Mouse (Mus musculus) granulocyte monocyte progenitor cell, adult 5-6 weeks (primary cell): ENCODE data around the gene Alk. TPM values are rescaled to one million over a fixed set of nuclear protein-coding genes. Genes with fewer than 3 reads are reported as not detected.

ENCODE experiments used
- ATAC-seq: replicated peaks from 2 replicates; pipeline ENCODE4 v1.8.0; 2016; ENCODE audit warnings: mild to moderate bottlenecking, moderate TSS enrichment, inconsistent platforms; ENCODE audit not compliant: poor library complexity, severe bottlenecking
- total RNA-seq, 2 experiments: library from RNA; stranded (forward) in 1 of 2; stranded (reverse) in 1 of 2; fragments of 200-712, 200-1000 nt in 1 of 2; fragments of >200 nt in 1 of 2; fragmentation: Nextera tagmentation in 1 of 2; gene quantifications; 2 replicates each; pipeline ENCODE4 v1.2.3; 2014 to 2017

The Alk gene
- total RNA-seq, 2 experiments from 2014 or later, result not detected

- peak; percentile 71 for ATAC-seq
Measured at GRCm38 (mm10) chr17:71990176-71990720, 614.2 kb downstream of the Alk start.

GRCm38 (mm10) chr17:71988736-71989569, 615.5 kb downstream of the Alk start:
- ATAC-seq, result no peak

- no peak for ATAC-seq
Measured at GRCm38 (mm10) chr17:71986998-71987397, 617.4 kb downstream of the Alk start.

GRCm38 (mm10) chr17:71986456-71986855, 618.0 kb downstream of the Alk start:
- peak; percentile 77 for ATAC-seq

GRCm38 (mm10) chr17:71981177-71981576, 623.2 kb downstream of the Alk start:
- ATAC-seq, result no peak

- ATAC-seq, result no peak
Measured at GRCm38 (mm10) chr17:71980518-71981145, 623.8 kb downstream of the Alk start.

GRCm38 (mm10) chr17:71979137-71979536, 625.3 kb downstream of the Alk start:
- no peak for ATAC-seq

GRCm38 (mm10) chr17:71976661-71977060, 627.8 kb downstream of the Alk start:
- ATAC-seq, result no peak

GRCm38 (mm10) chr17:71973704-71974103, 630.7 kb downstream of the Alk start:
- no peak for ATAC-seq

- no peak for ATAC-seq
Measured at GRCm38 (mm10) chr17:71967356-71967755, 637.1 kb downstream of the Alk start.

- ATAC-seq, result peak; percentile 90
Measured at GRCm38 (mm10) chr17:71965733-71966606, 638.5 kb downstream of the Alk start.

GRCm38 (mm10) chr17:71964610-71965009, 639.8 kb downstream of the Alk start:
- peak; percentile 65 for ATAC-seq

GRCm38 (mm10) chr17:71962746-71963145, 641.7 kb downstream of the Alk start:
- no peak for ATAC-seq

- peak; percentile 96 for ATAC-seq
Measured at GRCm38 (mm10) chr17:71955011-71955410, 649.4 kb downstream of the Alk start.

- 0 out of 2 replicates have a peak, but pooled peaks have one; percentile 1 for ATAC-seq
Measured at GRCm38 (mm10) chr17:71954217-71954844, 650.1 kb downstream of the Alk start.

- ATAC-seq, result no peak
Measured at GRCm38 (mm10) chr17:71950968-71951367, 653.5 kb downstream of the Alk start.

- no peak for ATAC-seq
Measured at GRCm38 (mm10) chr17:71948687-71949086, 655.7 kb downstream of the Alk start.

- ATAC-seq, result no peak
Measured at GRCm38 (mm10) chr17:71947452-71947851, 657.0 kb downstream of the Alk start.

- ATAC-seq, result no peak
Measured at GRCm38 (mm10) chr17:71944020-71944419, 660.4 kb downstream of the Alk start.

GRCm38 (mm10) chr17:71942052-71942451, 662.4 kb downstream of the Alk start:
- no peak for ATAC-seq
